Mouse (Mus musculus): ENCODE data around the gene Uevld. TPM values are rescaled to one million over a fixed set of nuclear protein-coding genes. Genes with fewer than 3 reads are reported as not detected.
A peak's percentile ranks its signal among the peaks of the same experiment; 100 is the strongest.

Uevld gene
- polyA plus RNA-seq (2011; ENCODE audit: insufficient read depth, insufficient read length, low replicate concordance, missing spikeins): 3.7 and 3.9 TPM in 2 replicates

DNA sequence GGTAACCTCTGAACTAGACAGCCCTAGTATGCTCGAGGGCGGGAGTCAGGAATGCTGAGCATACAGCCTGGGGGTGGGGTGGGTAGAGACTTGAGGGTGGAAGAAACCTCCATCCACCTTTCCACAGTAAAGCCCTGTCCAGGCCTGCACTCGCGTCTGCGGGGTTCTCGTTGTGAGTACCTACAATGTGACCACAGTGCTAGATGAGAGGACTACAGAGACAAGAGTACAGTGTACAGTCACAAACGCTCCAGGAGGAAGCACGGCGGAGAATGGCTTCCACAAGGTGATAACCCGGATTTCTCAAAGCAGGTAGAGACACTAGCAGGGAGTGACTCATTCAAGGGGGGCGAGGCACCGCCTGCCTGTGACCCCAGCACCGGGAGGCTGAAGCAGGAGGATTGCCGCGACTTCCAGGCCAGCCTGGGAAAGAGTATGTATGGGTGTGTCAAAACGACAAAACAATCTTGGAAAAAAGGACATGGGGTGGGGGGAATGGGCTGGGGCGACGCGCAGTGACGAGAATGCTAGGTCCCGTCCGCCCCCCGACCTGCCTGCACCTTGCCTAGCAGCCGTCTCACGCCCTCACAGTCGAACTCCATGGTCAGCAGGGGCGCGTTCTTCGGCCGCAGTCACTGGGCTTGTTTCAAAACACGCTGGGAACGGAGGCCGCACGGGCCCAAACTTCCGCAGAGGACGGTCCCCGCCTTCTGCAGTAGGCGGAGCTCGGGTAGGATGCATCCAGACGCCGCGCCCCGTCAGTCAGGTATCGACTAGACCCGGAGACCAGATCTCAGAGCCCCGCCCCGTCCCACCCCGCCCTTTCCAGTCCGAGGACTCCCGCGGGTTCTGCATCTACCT, at the start of gene Uevld:
Uevld (minus strand) TSS at position 697 of the 861 bp plus-strand sequence.
- Histone ChIP-seq H3K4me3 (replicated peaks; ENCODE audit: control insufficient read depth, low read depth, low read length) (peak within 1 kb of the TSS; percentile 92), H3K4me1 (ENCODE audit: control insufficient read depth, insufficient read depth, low read length) (peaks cover 2% of the 10 kb centered on the region), H3K27ac (ENCODE audit: control insufficient read depth, insufficient read depth, low read depth, low read length, poor library complexity) (peak within 1 kb of the TSS; percentile 24; the same call in 1 of the 2 replicates)
- TF ChIP-seq POLR2A (IDR thresholded peaks at IDR 0.05; ENCODE audit: borderline replicate concordance, control insufficient read depth, low read depth, low read length): peak; percentile 84
- TF ChIP-seq CTCF (IDR thresholded peaks at IDR 0.05; ENCODE audit: control insufficient read depth, insufficient read depth, low read length): no peak; the same call in 1 of the 2 replicates
- WGBS: under 1% methylated on average over 51 of the region's 51 CpGs

DNA sequence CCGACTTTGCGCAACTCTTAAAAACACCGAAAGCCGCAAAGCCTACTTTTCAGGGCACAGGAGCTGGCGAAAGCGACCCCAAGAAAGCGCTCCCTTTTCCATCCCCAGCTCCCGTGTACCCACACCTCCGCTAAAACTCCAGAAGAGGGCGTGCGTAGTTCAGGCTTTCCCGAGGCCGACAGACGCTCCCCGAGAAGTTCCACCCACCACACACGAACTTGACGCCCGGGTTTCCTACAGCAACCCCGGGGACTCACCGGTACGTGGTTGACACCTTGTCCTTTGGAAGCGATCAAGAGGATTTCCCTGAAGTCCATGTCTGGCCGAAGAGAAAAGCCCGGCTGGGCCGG, 49.5 kb upstream of the Uevld start:
- peak overlapping the region; percentile 91 for H3K4me3 ChIP-seq (replicated peaks; ENCODE audit: control insufficient read depth, low read depth, low read length)
- peaks cover 3% of the 10 kb centered on the region; the same call in 1 of the 2 replicates for H3K4me1 ChIP-seq (ENCODE audit: control insufficient read depth, insufficient read depth, low read length)
- WGBS: under 1% methylated on average over 25 of the region's 25 CpGs

GRCm38 (mm10) chr7:47007109-47007780, 48.9 kb upstream of the Uevld start:
- peaks cover 3% of the 10 kb centered on the region; the same call in 1 of the 2 replicates for H3K4me1 ChIP-seq (ENCODE audit: control insufficient read depth, insufficient read depth, low read length)
- peak overlapping the region; percentile 91 for H3K4me3 ChIP-seq (replicated peaks; ENCODE audit: control insufficient read depth, low read depth, low read length)
- 5% methylated on average over 21 of the region's 21 CpGs for WGBS
- peak overlapping the region; percentile 88 for H3K27ac ChIP-seq (ENCODE audit: control insufficient read depth, insufficient read depth, low read depth, low read length, poor library complexity)
- TF ChIP-seq CTCF (IDR thresholded peaks at IDR 0.05; ENCODE audit: control insufficient read depth, insufficient read depth, low read length): no peak
- no peak for TF ChIP-seq POLR2A (IDR thresholded peaks at IDR 0.05; ENCODE audit: borderline replicate concordance, control insufficient read depth, low read depth, low read length)

More for the DNA sequence above, 49.5 kb upstream of the Uevld start:
- peak overlapping the region; percentile 88 for H3K27ac ChIP-seq (ENCODE audit: control insufficient read depth, insufficient read depth, low read depth, low read length, poor library complexity)
- TF ChIP-seq CTCF (IDR thresholded peaks at IDR 0.05; ENCODE audit: control insufficient read depth, insufficient read depth, low read length): peak; percentile 62
- no peak for TF ChIP-seq POLR2A (IDR thresholded peaks at IDR 0.05; ENCODE audit: borderline replicate concordance, control insufficient read depth, low read depth, low read length)

- Histone ChIP-seq H3K27ac (ENCODE audit: control insufficient read depth, insufficient read depth, low read depth, low read length, poor library complexity) (no peak overlapping the region), H3K4me1 (ENCODE audit: control insufficient read depth, insufficient read depth, low read length) (no peaks in the 10 kb centered on the region; the same call in 1 of the 2 replicates), H3K4me3 (replicated peaks; ENCODE audit: control insufficient read depth, low read depth, low read length) (no peak overlapping the region)
- TF ChIP-seq CTCF (IDR thresholded peaks at IDR 0.05; ENCODE audit: control insufficient read depth, insufficient read depth, low read length) (no peak), POLR2A (IDR thresholded peaks at IDR 0.05; ENCODE audit: borderline replicate concordance, control insufficient read depth, low read depth, low read length) (no peak)
- WGBS: 69% methylated on average over 3 of the region's 3 CpGs
Observed at GRCm38 (mm10) chr7:47003411-47004115, 45.2 kb upstream of the Uevld start.

- TF ChIP-seq POLR2A (IDR thresholded peaks at IDR 0.05; ENCODE audit: borderline replicate concordance, control insufficient read depth, low read depth, low read length) (no peak), CTCF (IDR thresholded peaks at IDR 0.05; ENCODE audit: control insufficient read depth, insufficient read depth, low read length) (no peak)
- H3K4me3 ChIP-seq (replicated peaks; ENCODE audit: control insufficient read depth, low read depth, low read length): no peak overlapping the region
- H3K4me1 ChIP-seq (ENCODE audit: control insufficient read depth, insufficient read depth, low read length): no peaks in the 10 kb centered on the region
- H3K27ac ChIP-seq (ENCODE audit: control insufficient read depth, insufficient read depth, low read depth, low read length, poor library complexity): no peak overlapping the region
- WGBS: 69% methylated on average over 4 of the region's 4 CpGs
Observed at GRCm38 (mm10) chr7:47001900-47002275, 43.6 kb upstream of the Uevld start.

DNA sequence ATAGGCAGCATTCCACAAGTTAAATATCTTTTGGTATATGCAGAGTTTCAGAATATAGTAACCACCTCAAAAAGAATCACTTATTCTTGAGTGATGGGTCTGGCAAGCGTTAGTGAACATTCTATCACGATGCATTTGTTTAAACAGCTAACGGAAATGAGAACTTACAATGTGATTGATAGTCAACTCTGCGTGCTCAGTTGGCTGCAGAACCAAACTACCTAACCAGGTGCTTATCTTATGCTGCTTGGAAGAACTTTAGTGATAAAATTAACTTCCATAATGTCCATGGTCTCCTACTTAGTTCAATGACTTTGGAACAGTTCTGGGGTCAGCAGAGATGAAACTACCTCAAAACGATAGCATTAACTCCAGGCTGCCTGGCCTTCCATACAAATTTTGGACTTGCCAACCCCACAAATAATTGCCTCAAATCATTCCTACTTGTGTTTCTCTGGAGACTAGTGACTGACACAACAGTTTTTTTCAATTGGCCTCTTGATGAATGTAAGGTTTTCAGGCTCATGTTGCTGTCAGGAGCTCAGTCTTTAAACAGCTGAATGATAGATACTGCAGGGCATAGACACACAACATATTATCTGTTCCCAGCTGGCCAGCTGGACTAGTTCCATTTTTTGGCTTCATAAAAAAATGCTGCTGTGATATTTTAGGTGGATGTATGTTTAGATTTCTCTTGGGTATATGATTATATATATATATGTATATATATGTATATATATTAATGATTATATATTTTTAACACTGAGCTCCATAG, 43.0 kb upstream of the Uevld start:
- TF ChIP-seq CTCF (IDR thresholded peaks at IDR 0.05; ENCODE audit: control insufficient read depth, insufficient read depth, low read length) (no peak), POLR2A (IDR thresholded peaks at IDR 0.05; ENCODE audit: borderline replicate concordance, control insufficient read depth, low read depth, low read length) (no peak)
- 60% methylated on average over 5 of the region's 5 CpGs for WGBS
- no peaks in the 10 kb centered on the region for H3K4me1 ChIP-seq (ENCODE audit: control insufficient read depth, insufficient read depth, low read length)
- no peak overlapping the region for H3K4me3 ChIP-seq (replicated peaks; ENCODE audit: control insufficient read depth, low read depth, low read length)
- no peak overlapping the region for H3K27ac ChIP-seq (ENCODE audit: control insufficient read depth, insufficient read depth, low read depth, low read length, poor library complexity)

DNA sequence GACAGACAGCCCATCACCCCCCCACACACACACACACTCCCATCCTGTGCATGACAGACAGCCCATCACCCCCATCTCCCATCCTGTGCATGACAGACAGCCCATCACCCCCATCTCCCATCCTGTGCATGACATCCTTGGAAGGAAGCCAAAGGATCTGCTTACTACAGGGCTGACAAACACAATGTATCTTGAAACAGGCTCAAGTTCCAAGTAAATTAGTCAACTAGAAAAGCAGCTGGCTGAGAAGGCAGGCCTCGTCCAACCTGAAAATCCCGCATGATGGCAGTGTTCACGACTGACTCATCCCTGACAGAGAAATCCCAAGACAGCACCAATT, 42.3 kb upstream of the Uevld start:
- no peak for TF ChIP-seq POLR2A (IDR thresholded peaks at IDR 0.05; ENCODE audit: borderline replicate concordance, control insufficient read depth, low read depth, low read length)
- TF ChIP-seq CTCF (IDR thresholded peaks at IDR 0.05; ENCODE audit: control insufficient read depth, insufficient read depth, low read length): no peak
- H3K27ac ChIP-seq (ENCODE audit: control insufficient read depth, insufficient read depth, low read depth, low read length, poor library complexity): no peak overlapping the region
- WGBS: 88% methylated on average over 3 of the region's 3 CpGs
- H3K4me3 ChIP-seq (replicated peaks; ENCODE audit: control insufficient read depth, low read depth, low read length): no peak overlapping the region
- H3K4me1 ChIP-seq (ENCODE audit: control insufficient read depth, insufficient read depth, low read length): no peaks in the 10 kb centered on the region
